Mouse (Mus musculus) heart, embryonic 15.5 days (tissue): ENCODE results near the gene Prep. TPM values are rescaled to one million over a fixed set of nuclear protein-coding genes. Genes with fewer than 3 reads are reported as not detected.
"Not testable (repeated sequence)": the region's sequence is repeated elsewhere in the genome, so short reads cannot be mapped to it uniquely, and the experiment has no call there.

Source experiments
- ATAC-seq: fragments of 200-750 bp; cut with Nextera tagmentation; replicated peaks from 2 replicates; pipeline ENCODE4 v1.8.0; 2017; ENCODE audit warnings: low read depth, moderate TSS enrichment; ENCODE audit not compliant: insufficient number of reproducible peaks, insufficient read depth, low FRiP score
- H3K27ac ChIP-seq: fragments of 300-500 bp; sonication (generic); 2 replicates; pipeline ENCODE4 v1.5.1; 2015; ENCODE audit warnings: mild to moderate bottlenecking, inconsistent platforms
- H3K27me3 ChIP-seq: fragments of 300-500 bp; sonication (generic); 2 replicates; pipeline ENCODE4 v1.6.1; 2015; ENCODE audit warnings: inconsistent platforms
- H3K36me3 ChIP-seq: fragments of 300-500 bp; sonication (generic); 2 replicates; pipeline ENCODE4 v1.6.1; 2015; ENCODE audit warnings: mild to moderate bottlenecking, inconsistent platforms
- H3K4me1 ChIP-seq: fragments of 300-500 bp; sonication (generic); replicated peaks from 2 replicates; pipeline ENCODE4 v1.6.1; 2015; ENCODE audit warnings: inconsistent platforms
- H3K4me2 ChIP-seq: fragments of 300-500 bp; sonication (generic); 2 replicates; pipeline ENCODE4 v1.6.1; 2015; ENCODE audit warnings: inconsistent platforms, mild to moderate bottlenecking, moderate library complexity
- H3K4me3 ChIP-seq: fragments of 300-500 bp; sonication (generic); 2 replicates; pipeline ENCODE4 v1.5.1; 2015; ENCODE audit warnings: mild to moderate bottlenecking, inconsistent platforms
- H3K9ac ChIP-seq: fragments of 300-500 bp; sonication (generic); 2 replicates; pipeline ENCODE4 v1.6.1; 2015; ENCODE audit warnings: mild to moderate bottlenecking, inconsistent platforms
- H3K9me3 ChIP-seq: fragments of 300-500 bp; sonication (generic); replicated peaks from 2 replicates; pipeline ENCODE4 v1.6.1; 2016; ENCODE audit warnings: inconsistent platforms
- WGBS: fragments of 180-500 bp; shearing (Covaris S2); methylation state at CpG from one replicate; pipeline ENCODE4 v1.1.7; 2015; ENCODE audit warnings: mixed read lengths; 5-methylcytosine and 5-hydroxymethylcytosine counted together
- polyA plus RNA-seq: library from polyadenylated mRNA; unstranded; fragments of >200 nt; fragmentation: Nextera tagmentation; extraction: Ambion mirVana; gene quantifications from 2 replicates; pipeline ENCODE4 v1.2.1, GENCODE M21; 2015

Gene Prep
- polyA plus RNA-seq, 1 experiment from 2014 or later = 23.9 TPM

GRCm38 (mm10) chr10:45077353-45077752 lies 10.3 kb downstream of the Prep start:
- Histone ChIP-seq H3K4me2 (no peak overlapping the region), H3K27ac (no peak overlapping the region), H3K36me3 (peaks cover 17% of the 10 kb centered on the region), H3K9me3 (no peaks in the 10 kb centered on the region), H3K4me3 (no peak overlapping the region), H3K4me1 (peaks cover 28% of the 10 kb centered on the region), H3K27me3 (no peaks in the 10 kb centered on the region), H3K9ac (no peak overlapping the region)
- no peak for ATAC-seq
- WGBS = 54% methylated on average over 5 of the region's 5 CpGs

- no peak overlapping the region for H3K27ac ChIP-seq
- no peak for ATAC-seq
Observed at GRCm38 (mm10) chr10:45079756-45080155, 12.8 kb downstream of the Prep start.

GRCm38 (mm10) chr10:45080490-45080889 lies 13.5 kb downstream of the Prep start:
- ATAC-seq = no peak
- H3K9me3 ChIP-seq = no peaks in the 10 kb centered on the region
- H3K4me2 ChIP-seq = no peak overlapping the region
- peaks cover 42% of the 10 kb centered on the region for H3K4me1 ChIP-seq
- H3K4me3 ChIP-seq = no peak overlapping the region
- no peaks in the 10 kb centered on the region for H3K36me3 ChIP-seq
- no peak overlapping the region for H3K27ac ChIP-seq
- WGBS = 63% methylated on average over 6 of the region's 6 CpGs
- H3K9ac ChIP-seq = no peak overlapping the region
- no peaks in the 10 kb centered on the region for H3K27me3 ChIP-seq

More at GRCm38 (mm10) chr10:45079756-45080155, 12.8 kb downstream of the Prep start:
- no peak overlapping the region for H3K4me2 ChIP-seq
- peaks cover 42% of the 10 kb centered on the region for H3K4me1 ChIP-seq
- no peak overlapping the region for H3K4me3 ChIP-seq
- no peaks in the 10 kb centered on the region for H3K9me3 ChIP-seq
- no peaks in the 10 kb centered on the region for H3K36me3 ChIP-seq
- H3K27me3 ChIP-seq = no peaks in the 10 kb centered on the region
- 59% methylated on average over 5 of the region's 5 CpGs for WGBS
- H3K9ac ChIP-seq = no peak overlapping the region

- Histone ChIP-seq H3K9me3 (no peaks in the 10 kb centered on the region), H3K4me3 (no peak overlapping the region), H3K36me3 (no peaks in the 10 kb centered on the region), H3K27ac (no peak overlapping the region), H3K27me3 (no peaks in the 10 kb centered on the region), H3K4me2 (no peak overlapping the region), H3K4me1 (peaks cover 31% of the 10 kb centered on the region), H3K9ac (no peak overlapping the region)
- peak; percentile 21; the same call in 1 of the 2 replicates for ATAC-seq
- WGBS = 47% methylated on average over 2 of the region's 2 CpGs
Observed at GRCm38 (mm10) chr10:45082730-45083129, 15.7 kb downstream of the Prep start.

GRCm38 (mm10) chr10:45084002-45084401 lies 17.0 kb downstream of the Prep start:
- H3K36me3 ChIP-seq, H3K9me3 ChIP-seq, H3K4me2 ChIP-seq, H3K4me3 ChIP-seq, ATAC-seq, H3K27me3 ChIP-seq, H3K27ac ChIP-seq: not testable (repeated sequence)
- Histone ChIP-seq H3K9ac (peak overlapping the region; percentile 4; the same call in 1 of the 2 replicates), H3K4me1 (peaks cover 31% of the 10 kb centered on the region)
- 53% methylated on average over 7 of the region's 7 CpGs for WGBS

GRCm38 (mm10) chr10:45084471-45084870 lies 17.5 kb downstream of the Prep start:
- Histone ChIP-seq H3K36me3 (no peaks in the 10 kb centered on the region), H3K27me3 (no peaks in the 10 kb centered on the region), H3K27ac (no peak overlapping the region), H3K4me2 (no peak overlapping the region), H3K4me1 (peaks cover 31% of the 10 kb centered on the region), H3K4me3 (no peak overlapping the region), H3K9ac (peak overlapping the region; percentile 4; the same call in 1 of the 2 replicates), H3K9me3 (no peaks in the 10 kb centered on the region)
- ATAC-seq = no peak
- WGBS = 62% methylated on average over 3 of the region's 3 CpGs

- H3K9ac ChIP-seq = no peak overlapping the region
- no peak overlapping the region for H3K4me2 ChIP-seq
- no peaks in the 10 kb centered on the region for H3K36me3 ChIP-seq
- H3K4me1 ChIP-seq = peaks cover 27% of the 10 kb centered on the region
- H3K4me3 ChIP-seq = no peak overlapping the region
- no peak overlapping the region for H3K27ac ChIP-seq
- no peaks in the 10 kb centered on the region for H3K9me3 ChIP-seq
- no peak for ATAC-seq
- H3K27me3 ChIP-seq = no peaks in the 10 kb centered on the region
- 68% methylated on average over 2 of the region's 2 CpGs for WGBS
Observed at GRCm38 (mm10) chr10:45085315-45085714, 18.3 kb downstream of the Prep start.

- 44% methylated on average over 5 of the region's 5 CpGs for WGBS
- Histone ChIP-seq H3K27ac (no peak overlapping the region), H3K4me3 (no peak overlapping the region), H3K27me3 (no peaks in the 10 kb centered on the region), H3K9ac (no peak overlapping the region), H3K9me3 (no peaks in the 10 kb centered on the region), H3K4me1 (peaks cover 32% of the 10 kb centered on the region), H3K36me3 (no peaks in the 10 kb centered on the region), H3K4me2 (no peak overlapping the region)
- ATAC-seq = no peak
Observed at GRCm38 (mm10) chr10:45086637-45087036, 19.6 kb downstream of the Prep start.

GRCm38 (mm10) chr10:45091462-45092079 lies 24.6 kb downstream of the Prep start:
- ATAC-seq = no peak

GRCm38 (mm10) chr10:45092080-45093056 lies 25.4 kb downstream of the Prep start:
- Histone ChIP-seq H3K4me1 (peaks cover 18% of the 10 kb centered on the region), H3K4me2 (0 out of 2 replicates have a peak overlapping the region, but pooled peaks have one; percentile 5), H3K36me3 (peaks cover 26% of the 10 kb centered on the region), H3K9ac (no peak overlapping the region), H3K4me3 (no peak overlapping the region), H3K27ac (peak overlapping the region; percentile 39), H3K27me3 (no peaks in the 10 kb centered on the region), H3K9me3 (no peaks in the 10 kb centered on the region)
- no peak for ATAC-seq
- WGBS = 62% methylated on average over 12 of the region's 12 CpGs

More at GRCm38 (mm10) chr10:45091462-45092079, 24.6 kb downstream of the Prep start:
- Histone ChIP-seq H3K36me3 (peaks cover 18% of the 10 kb centered on the region), H3K27ac (peak overlapping the region; percentile 26; the same call in 1 of the 2 replicates), H3K27me3 (no peaks in the 10 kb centered on the region), H3K4me2 (no peak overlapping the region), H3K4me1 (peaks cover 18% of the 10 kb centered on the region), H3K4me3 (no peak overlapping the region), H3K9ac (no peak overlapping the region), H3K9me3 (no peaks in the 10 kb centered on the region)
- 57% methylated on average over 8 of the region's 8 CpGs for WGBS

GRCm38 (mm10) chr10:45098751-45099150 lies 31.7 kb downstream of the Prep start:
- H3K9me3 ChIP-seq = no peaks in the 10 kb centered on the region
- H3K4me2 ChIP-seq = no peak overlapping the region
- H3K27ac ChIP-seq = no peak overlapping the region
- WGBS = 86% methylated on average over 2 of the region's 2 CpGs
- H3K9ac ChIP-seq = no peak overlapping the region
- H3K4me3 ChIP-seq = no peak overlapping the region
- H3K27me3 ChIP-seq = no peaks in the 10 kb centered on the region
- H3K4me1 ChIP-seq = peaks cover 15% of the 10 kb centered on the region
- no peak; the same call in 1 of the 2 replicates for ATAC-seq
- H3K36me3 ChIP-seq = peaks cover 33% of the 10 kb centered on the region
